ENCODE assay signal across 11 mouse cellular contexts in genomic region chr3:35720801-35721200, GRCm38 (mm10). TPM values are rescaled to one million over a fixed set of nuclear protein-coding genes. Genes with fewer than 3 reads are reported as not detected.
DNase-seq lines count a peak whose midpoint lies in the region; ATAC-seq and TF ChIP-seq lines count a peak whose summit lies in the region.
"Had no signal": no experiment of that assay in that cellular context is flagged by ENCODE, and none has a peak within 500 bp of the region (broad histone marks: within the 10 kb centered on the region; RNA-seq: fewer than 3 reads in every experiment).

No protein-coding gene starts in this region.

- DNase-seq in embryonic facial prominence, embryonic 11.5 days (ENCODE audit: low spot score) = peak; percentile 26
- DNase-seq in embryonic facial prominence, embryonic 10.5 days (ENCODE audit: low spot score) = no peak
- no peak for DNase-seq in Patski (ENCODE audit: low read depth, low spot score)
- DNase-seq in right cerebral cortex, postnatal 10 days (ENCODE audit: low spot score in 2 of 2) = no peak
- no peak for DNase-seq in embryo, embryonic 9.5 days (ENCODE audit: extremely low spot score)
- no peak for DNase-seq in gastrocnemius, postnatal 4 days (ENCODE audit: low spot score in 2 of 2)
- DNase-seq: cerebellum, postnatal 25 days had no signal

- H3K4me3 ChIP-seq in embryonic facial prominence, embryonic 11.5 days (ENCODE audit: low read depth, low read length) = no peak overlapping the region
- no peak overlapping the region for H3K4me3 ChIP-seq in embryonic facial prominence, embryonic 10.5 days
- H3K4me3 ChIP-seq in intestine, embryonic 16.5 days (ENCODE audit: low read length) = no peak overlapping the region
- no peak overlapping the region for H3K4me3 ChIP-seq in stomach, embryonic 14.5 days (ENCODE audit: low read depth, low read length)
- H3K4me3 ChIP-seq: heart, embryonic 10.5 days; myocyte had no signal

- POLR2A ChIA-PET in Patski (lab: Charles Lee) = no interaction called here

- no peak for ATAC-seq in embryonic facial prominence, embryonic 11.5 days (replicated peaks; ENCODE audit: insufficient number of reproducible peaks, low FRiP score, low TSS enrichment, low read depth)
- peak; percentile 85 for ATAC-seq in Patski
- ATAC-seq in intestine, embryonic 16.5 days = peak; percentile 95
- peak; percentile 94 for ATAC-seq in stomach, embryonic 14.5 days (ENCODE audit: insufficient number of reproducible peaks, insufficient read depth, low FRiP score, low read depth)

- H3K9ac ChIP-seq in embryonic facial prominence, embryonic 11.5 days (replicated peaks; ENCODE audit: low read length) = no peak overlapping the region
- no peak overlapping the region for H3K9ac ChIP-seq in intestine, embryonic 16.5 days (ENCODE audit: low read depth, low read length)
- no peak overlapping the region for H3K9ac ChIP-seq in stomach, embryonic 14.5 days (replicated peaks; ENCODE audit: low read depth, low read length)

- CTCF ChIA-PET in Patski (lab: Charles Lee) = interaction anchor here (1.0 to 1.3 kb wide), 3 partner anchors 17 to 27 kb away, joined by 3 to 4 read pairs (median 3); no protein-coding TSS in a partner anchor

- H3K4me2 ChIP-seq in embryonic facial prominence, embryonic 11.5 days (ENCODE audit: low read depth, low read length) = no peak overlapping the region
- peak overlapping the region; percentile 27; the same call in 1 of the 2 replicates for H3K4me2 ChIP-seq in intestine, embryonic 16.5 days (ENCODE audit: low read depth, low read length)
- no peak overlapping the region for H3K4me2 ChIP-seq in stomach, embryonic 14.5 days (replicated peaks; ENCODE audit: low read depth, low read length)

- TF ChIP-seq CTCF in Patski (IDR thresholded peaks at IDR 0.05) = no peak

- 65% methylated on average over 3 of the region's 3 CpGs for WGBS in embryonic facial prominence, embryonic 11.5 days
- 52% methylated on average over 3 of the region's 3 CpGs for WGBS in embryonic facial prominence, embryonic 10.5 days
- 48% methylated on average over 3 of the region's 3 CpGs for WGBS in intestine, embryonic 16.5 days
- 50% methylated on average over 3 of the region's 3 CpGs for WGBS in stomach, embryonic 14.5 days

- no peak overlapping the region for H3K27ac ChIP-seq in embryonic facial prominence, embryonic 11.5 days (replicated peaks; ENCODE audit: low read depth, low read length)
- H3K27ac ChIP-seq in embryonic facial prominence, embryonic 10.5 days (replicated peaks) = no peak overlapping the region
- peak overlapping the region; percentile 92 for H3K27ac ChIP-seq in intestine, embryonic 16.5 days (ENCODE audit: low read length)
- H3K27ac ChIP-seq in stomach, embryonic 14.5 days (ENCODE audit: low read length) = peak overlapping the region; percentile 66; the same call in 1 of the 2 replicates
- H3K27ac ChIP-seq: heart, embryonic 10.5 days had no signal

- no peaks in the 10 kb centered on the region for H3K27me3 ChIP-seq in embryonic facial prominence, embryonic 11.5 days (ENCODE audit: control insufficient read depth, insufficient read depth, low read length)
- no peaks in the 10 kb centered on the region for H3K27me3 ChIP-seq in embryonic facial prominence, embryonic 10.5 days (replicated peaks; ENCODE audit: low read depth, poor library complexity, severe bottlenecking)
- peaks cover 10% of the 10 kb centered on the region for H3K27me3 ChIP-seq in Patski
- no peaks in the 10 kb centered on the region for H3K27me3 ChIP-seq in intestine, embryonic 16.5 days (replicated peaks; ENCODE audit: control insufficient read depth, insufficient read depth, low read length)
- H3K27me3 ChIP-seq in stomach, embryonic 14.5 days (ENCODE audit: control insufficient read depth, insufficient read depth, low read length) = no peaks in the 10 kb centered on the region

- in situ Hi-C loops in Patski (cut with MboI; ENCODE audit: low pct_unique_long_range_greater_than_20kb) = no loop called here

- no peaks in the 10 kb centered on the region for H3K4me1 ChIP-seq in embryonic facial prominence, embryonic 11.5 days (ENCODE audit: control insufficient read depth, insufficient read depth, low read length)
- H3K4me1 ChIP-seq in embryonic facial prominence, embryonic 10.5 days = 0 out of 2 replicates have a peak, but pooled peaks cover 3% of the 10 kb centered on the region
- 0 out of 2 replicates have a peak, but pooled peaks cover 6% of the 10 kb centered on the region for H3K4me1 ChIP-seq in intestine, embryonic 16.5 days (ENCODE audit: control insufficient read depth, insufficient read depth, low read length)
- no peaks in the 10 kb centered on the region for H3K4me1 ChIP-seq in stomach, embryonic 14.5 days (ENCODE audit: control insufficient read depth, insufficient read depth, low read length)
- H3K4me1 ChIP-seq: heart, embryonic 10.5 days had no signal

- no peaks in the 10 kb centered on the region for H3K9me3 ChIP-seq in embryonic facial prominence, embryonic 11.5 days (replicated peaks; ENCODE audit: control insufficient read depth, low read length)
- H3K9me3 ChIP-seq in embryonic facial prominence, embryonic 10.5 days = no peaks in the 10 kb centered on the region
- H3K9me3 ChIP-seq in intestine, embryonic 16.5 days (ENCODE audit: control insufficient read depth, low read length) = no peaks in the 10 kb centered on the region
- H3K9me3 ChIP-seq in stomach, embryonic 14.5 days (ENCODE audit: control insufficient read depth, low read depth, low read length) = no peaks in the 10 kb centered on the region
- H3K9me3 ChIP-seq: heart, embryonic 10.5 days had no signal

- H3K36me3 ChIP-seq in embryonic facial prominence, embryonic 11.5 days (replicated peaks; ENCODE audit: control insufficient read depth, insufficient read depth, low read depth, low read length) = no peaks in the 10 kb centered on the region
- no peaks in the 10 kb centered on the region for H3K36me3 ChIP-seq in embryonic facial prominence, embryonic 10.5 days (replicated peaks)
- H3K36me3 ChIP-seq in intestine, embryonic 16.5 days (ENCODE audit: control insufficient read depth, insufficient read depth, low read length) = no peaks in the 10 kb centered on the region
- no peaks in the 10 kb centered on the region for H3K36me3 ChIP-seq in stomach, embryonic 14.5 days (ENCODE audit: control insufficient read depth, insufficient read depth, low read length)
- H3K36me3 ChIP-seq: heart, embryonic 10.5 days had no signal

RNA-seq across cellular contexts. Expression of gene Atp11b, which starts 33.1 kb away (rescaled TPM):
- 32.4 and 34.6 TPM in 2 replicates for polyA plus RNA-seq in embryonic facial prominence, embryonic 11.5 days (2014; fragmentation: Nextera tagmentation; extraction: Ambion mirVana)
- polyA plus RNA-seq in embryonic facial prominence, embryonic 10.5 days (2016; fragmentation: Nextera tagmentation; extraction: Ambion mirVana) = 31.0 and 32.0 TPM in 2 replicates
- 68.3 TPM for polyA plus RNA-seq in Patski (2021)
- polyA plus RNA-seq in intestine, embryonic 16.5 days (2015; fragmentation: Nextera tagmentation; extraction: Ambion mirVana) = 34.6 and 45.9 TPM in 2 replicates
- 52.3 and 58.2 TPM in 2 replicates for polyA plus RNA-seq in stomach, embryonic 14.5 days (2014; fragmentation: Nextera tagmentation; extraction: Ambion mirVana)
- 10 to 100 TPM; 33.0 to 33.2 TPM for total RNA-seq in gastrocnemius, postnatal 4 days (2021)

Comparison
In these comparisons a context has a peak if more than half of its experiments do, and no peak if none do; other contexts are left out.
1. H3K27ac ChIP-seq: peak in intestine, embryonic 16.5 days (single experiment) and stomach, embryonic 14.5 days (single experiment); none in embryonic facial prominence, embryonic 11.5 days (single experiment) and embryonic facial prominence, embryonic 10.5 days (single experiment).